In the genomic region with DNA sequence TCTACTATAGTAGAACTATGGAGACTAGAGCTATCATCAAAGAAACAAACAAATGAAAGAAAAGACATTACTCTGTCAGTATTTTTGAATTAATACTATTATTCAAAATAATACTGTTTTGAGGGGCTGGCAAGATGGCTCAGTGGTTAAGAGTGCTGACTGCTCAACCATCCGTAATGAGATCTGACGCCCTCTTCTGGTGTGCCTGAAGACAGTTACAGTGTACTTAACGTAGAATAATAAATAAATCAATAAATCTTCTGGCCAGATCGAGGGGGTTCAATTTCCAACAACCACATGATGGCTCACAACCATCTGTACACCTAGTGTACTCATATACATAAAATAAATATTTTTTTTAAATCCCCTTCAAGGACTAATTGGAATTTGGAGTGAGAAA, we compare ENCODE assay signal across 20 mouse cellular contexts. TPM values are rescaled to one million over a fixed set of nuclear protein-coding genes. Genes with fewer than 3 reads are reported as not detected.
DNase-seq lines count a peak whose midpoint lies in the region; ATAC-seq and TF ChIP-seq lines count a peak whose summit lies in the region.
"Had no signal": no experiment of that assay in that cellular context is flagged by ENCODE, and none has a peak within 500 bp of the region (broad histone marks: within the 10 kb centered on the region; RNA-seq: fewer than 3 reads in every experiment).

No protein-coding gene starts in this region.

- H3K27me3 ChIP-seq in hindbrain, embryonic 15.5 days: no peaks in the 10 kb centered on the region
- 0 out of 2 replicates have a peak, but pooled peaks cover 3% of the 10 kb centered on the region for H3K27me3 ChIP-seq in hindbrain, embryonic 10.5 days (ENCODE audit: insufficient read depth, poor library complexity, severe bottlenecking)
- no peaks in the 10 kb centered on the region for H3K27me3 ChIP-seq in stomach, embryonic 15.5 days (replicated peaks)
- H3K27me3 ChIP-seq in stomach, postnatal 0 days (ENCODE audit: control insufficient read depth, insufficient read depth, low read length): no peaks in the 10 kb centered on the region
- H3K27me3 ChIP-seq in liver, embryonic 12.5 days (replicated peaks): no peaks in the 10 kb centered on the region
- H3K27me3 ChIP-seq: kidney, embryonic 15.5 days; midbrain, embryonic 12.5 days had no signal

- no peak overlapping the region for H3K4me2 ChIP-seq in hindbrain, embryonic 15.5 days
- no peak overlapping the region for H3K4me2 ChIP-seq in stomach, embryonic 15.5 days
- no peak overlapping the region for H3K4me2 ChIP-seq in stomach, postnatal 0 days (replicated peaks; ENCODE audit: low read depth)
- peak overlapping the region; percentile 87 for H3K4me2 ChIP-seq in liver, embryonic 12.5 days

- DNase-seq in hindbrain, embryonic 10.5 days (ENCODE audit: low spot score): no peak
- DNase-seq in stomach, postnatal 0 days (ENCODE audit: low spot score): no peak
- no peak for DNase-seq in Muller cell, postnatal 12 days (ENCODE audit: inconsistent ontology term)
- DNase-seq in adrenal gland, adult 2 months: no peak
- DNase-seq: B cell, adult 2 months; cerebellum, adult 11 months; cerebellum, postnatal 10 days; gastrocnemius, postnatal 25 days; heart, adult 2 months; kidney, postnatal 4 days; lung, postnatal 10 days; thymus, postnatal 25 days had no signal

- no peak overlapping the region for H3K9ac ChIP-seq in hindbrain, embryonic 15.5 days
- H3K9ac ChIP-seq in stomach, embryonic 15.5 days: no peak overlapping the region
- no peak overlapping the region for H3K9ac ChIP-seq in stomach, postnatal 0 days (ENCODE audit: low read length)
- no peak overlapping the region for H3K9ac ChIP-seq in liver, embryonic 12.5 days
- H3K9ac ChIP-seq: midbrain, embryonic 12.5 days had no signal

- no peak for TF ChIP-seq CTCF in stomach, postnatal 0 days (IDR thresholded peaks at IDR 0.05; ENCODE audit: low read depth)

- peaks cover 15% of the 10 kb centered on the region for H3K4me1 ChIP-seq in hindbrain, embryonic 15.5 days (replicated peaks)
- H3K4me1 ChIP-seq in hindbrain, embryonic 10.5 days (replicated peaks): peaks cover 7% of the 10 kb centered on the region
- peaks cover 3% of the 10 kb centered on the region for H3K4me1 ChIP-seq in stomach, embryonic 15.5 days
- no peaks in the 10 kb centered on the region; the same call in 1 of the 2 replicates for H3K4me1 ChIP-seq in stomach, postnatal 0 days (replicated peaks; ENCODE audit: control insufficient read depth, insufficient read depth)
- H3K4me1 ChIP-seq in liver, embryonic 12.5 days: peaks cover 37% of the 10 kb centered on the region

- H3K4me3 ChIP-seq in hindbrain, embryonic 15.5 days: 0 out of 2 replicates have a peak overlapping the region, but pooled peaks have one; percentile 4
- H3K4me3 ChIP-seq in hindbrain, embryonic 10.5 days: no peak overlapping the region
- H3K4me3 ChIP-seq in stomach, embryonic 15.5 days (replicated peaks): peak overlapping the region; percentile 72; the same call in 1 of the 2 replicates
- no peak overlapping the region for H3K4me3 ChIP-seq in stomach, postnatal 0 days (ENCODE audit: low read depth, low read length)
- H3K4me3 ChIP-seq in liver, embryonic 12.5 days: no peak overlapping the region

- H3K27ac ChIP-seq in hindbrain, embryonic 15.5 days (replicated peaks): no peak overlapping the region
- no peak overlapping the region for H3K27ac ChIP-seq in hindbrain, embryonic 10.5 days
- no peak overlapping the region for H3K27ac ChIP-seq in stomach, embryonic 15.5 days
- no peak overlapping the region for H3K27ac ChIP-seq in stomach, postnatal 0 days (replicated peaks)
- H3K27ac ChIP-seq in liver, embryonic 12.5 days: no peak overlapping the region
- H3K27ac ChIP-seq: embryonic facial prominence, embryonic 10.5 days; kidney, embryonic 15.5 days; left cerebral cortex, adult 2 months; midbrain, embryonic 12.5 days had no signal

- no peak for ATAC-seq in hindbrain, embryonic 15.5 days (ENCODE audit: low FRiP score, low read depth)
- no peak for ATAC-seq in stomach, embryonic 15.5 days (ENCODE audit: insufficient read depth, low FRiP score, low read depth)
- ATAC-seq in stomach, postnatal 0 days (ENCODE audit: low FRiP score, low TSS enrichment): no peak
- no peak for ATAC-seq in liver, embryonic 12.5 days
- ATAC-seq: intestine, postnatal 0 days had no signal

- no peaks in the 10 kb centered on the region for H3K36me3 ChIP-seq in hindbrain, embryonic 15.5 days
- H3K36me3 ChIP-seq in hindbrain, embryonic 10.5 days: peaks cover 11% of the 10 kb centered on the region
- no peaks in the 10 kb centered on the region for H3K36me3 ChIP-seq in stomach, embryonic 15.5 days
- H3K36me3 ChIP-seq in stomach, postnatal 0 days (ENCODE audit: control insufficient read depth, insufficient read depth, low read length): no peaks in the 10 kb centered on the region
- H3K36me3 ChIP-seq in liver, embryonic 12.5 days: peaks cover 10% of the 10 kb centered on the region

- no peak for TF ChIP-seq EP300 in stomach, postnatal 0 days (optimal IDR thresholded peaks at IDR 0.05)

- WGBS in hindbrain, embryonic 15.5 days: 82% methylated on average over 4 of the region's 4 CpGs
- WGBS in hindbrain, embryonic 10.5 days: 80% methylated on average over 4 of the region's 4 CpGs
- 76% methylated on average over 4 of the region's 4 CpGs for WGBS in stomach, embryonic 15.5 days
- 82% methylated on average over 4 of the region's 4 CpGs for WGBS in stomach, postnatal 0 days
- 72% methylated on average over 4 of the region's 4 CpGs for WGBS in liver, embryonic 12.5 days (ENCODE audit: insufficient replicate concordance)

- H3K9me3 ChIP-seq in hindbrain, embryonic 15.5 days: no peaks in the 10 kb centered on the region
- no peaks in the 10 kb centered on the region for H3K9me3 ChIP-seq in hindbrain, embryonic 10.5 days
- no peaks in the 10 kb centered on the region for H3K9me3 ChIP-seq in stomach, embryonic 15.5 days
- H3K9me3 ChIP-seq in stomach, postnatal 0 days (ENCODE audit: control insufficient read depth, low read length): no peaks in the 10 kb centered on the region
- H3K9me3 ChIP-seq in liver, embryonic 12.5 days (replicated peaks): no peaks in the 10 kb centered on the region
- H3K9me3 ChIP-seq: embryonic facial prominence, embryonic 10.5 days; kidney, embryonic 15.5 days; midbrain, embryonic 12.5 days had no signal

RNA-seq across cellular contexts. Expression of a gene that starts 1.7 kb away (rescaled TPM):
- polyA plus RNA-seq in hindbrain, embryonic 15.5 days (2015; fragmentation: Nextera tagmentation; extraction: Ambion mirVana): 2.3 and 3.8 TPM in 2 replicates
- 2.0 and 2.1 TPM in 2 replicates for polyA plus RNA-seq in hindbrain, embryonic 10.5 days (2016; fragmentation: Nextera tagmentation; extraction: Ambion mirVana)
- polyA plus RNA-seq in stomach, embryonic 15.5 days (2015; fragmentation: Nextera tagmentation; extraction: Ambion mirVana): 1.8 and 2.4 TPM in 2 replicates
- 1.2 and 2.0 TPM in 2 replicates for polyA plus RNA-seq in stomach, postnatal 0 days (2015; fragmentation: Nextera tagmentation; extraction: Ambion mirVana)
- 1.2 and 1.4 TPM in 2 replicates for polyA plus RNA-seq in liver, embryonic 12.5 days (2016; fragmentation: Nextera tagmentation; extraction: Ambion mirVana)
- 1 to 10 TPM; 2.5 to 2.8 TPM for total RNA-seq in adrenal gland, adult 2 months (2021)
- 1.1 and 1.6 TPM in 2 replicates for polyA plus RNA-seq in adrenal gland, adult 2 months (2012; rRNA removed)

RNA-seq across cellular contexts. Expression of a gene that starts 2.0 kb away (rescaled TPM):
- 20.5 and 21.3 TPM in 2 replicates for polyA plus RNA-seq in hindbrain, embryonic 15.5 days (2015; fragmentation: Nextera tagmentation; extraction: Ambion mirVana)
- 19.7 and 27.4 TPM in 2 replicates for polyA plus RNA-seq in hindbrain, embryonic 10.5 days (2016; fragmentation: Nextera tagmentation; extraction: Ambion mirVana)
- polyA plus RNA-seq in stomach, embryonic 15.5 days (2015; fragmentation: Nextera tagmentation; extraction: Ambion mirVana): 22.8 and 25.9 TPM in 2 replicates
- polyA plus RNA-seq in stomach, postnatal 0 days (2015; fragmentation: Nextera tagmentation; extraction: Ambion mirVana): 13.1 and 14.2 TPM in 2 replicates
- polyA plus RNA-seq in liver, embryonic 12.5 days (2016; fragmentation: Nextera tagmentation; extraction: Ambion mirVana): 26.4 and 27.9 TPM in 2 replicates
- 10 to 100 TPM; 21.3 to 26.1 TPM for total RNA-seq in adrenal gland, adult 2 months (2021)
- 6.7 and 9.1 TPM in 2 replicates for polyA plus RNA-seq in adrenal gland, adult 2 months (2012; rRNA removed)

RNA-seq across cellular contexts. Expression of a gene that starts 24.9 kb away (rescaled TPM):
- polyA plus RNA-seq in hindbrain, embryonic 15.5 days (2015; fragmentation: Nextera tagmentation; extraction: Ambion mirVana): 95.0 and 109 TPM in 2 replicates
- polyA plus RNA-seq in hindbrain, embryonic 10.5 days (2016; fragmentation: Nextera tagmentation; extraction: Ambion mirVana): 86.8 and 92.9 TPM in 2 replicates
- 119 and 147 TPM in 2 replicates for polyA plus RNA-seq in stomach, embryonic 15.5 days (2015; fragmentation: Nextera tagmentation; extraction: Ambion mirVana)
- polyA plus RNA-seq in stomach, postnatal 0 days (2015; fragmentation: Nextera tagmentation; extraction: Ambion mirVana): 57.4 and 62.0 TPM in 2 replicates
- 66.8 and 77.4 TPM in 2 replicates for polyA plus RNA-seq in liver, embryonic 12.5 days (2016; fragmentation: Nextera tagmentation; extraction: Ambion mirVana)
- 10 to 100 TPM; 32.8 to 37.4 TPM for total RNA-seq in adrenal gland, adult 2 months (2021)
- 201 and 211 TPM in 2 replicates for polyA plus RNA-seq in adrenal gland, adult 2 months (2012; rRNA removed)

Comparison
In these comparisons a context has a peak if more than half of its experiments do, and no peak if none do; other contexts are left out.
1. H3K4me3 ChIP-seq: peak in hindbrain, embryonic 15.5 days (single experiment) and stomach, embryonic 15.5 days (single experiment); none in hindbrain, embryonic 10.5 days (single experiment), stomach, postnatal 0 days (single experiment) and liver, embryonic 12.5 days (single experiment).